Mouse (Mus musculus) CH12.LX (cell line): Measurements from ENCODE around the gene Camk2n1. TPM values are rescaled to one million over a fixed set of nuclear protein-coding genes. Genes with fewer than 3 reads are reported as not detected.

Experiments used
- DNase-seq: peaks from one replicate; pipeline ENCODE4 v3.0.0-alpha.2; 2013; ENCODE audit errors: extremely low read depth
- H3K27ac ChIP-seq: 2 replicates; pipeline ENCODE4 v1.5.1; 2012; ENCODE audit warnings: low read depth, mild to moderate bottlenecking, control low read depth, moderate library complexity; ENCODE audit not compliant: insufficient read depth
- H3K27me3 ChIP-seq: replicated peaks from 2 replicates; pipeline ENCODE3; 2012; ENCODE audit warnings: inconsistent platforms
- H3K36me3 ChIP-seq, 2 experiments: replicated peaks in 1 of 2; 2 replicates each; pipeline versions ENCODE3 to v1.6.1; 2012; ENCODE audit warnings: inconsistent platforms in 1 of 2, low read length in 1 of 2, mild to moderate bottlenecking in 1 of 2, mixed read lengths in 1 of 2, moderate library complexity in 1 of 2; ENCODE audit not compliant: control insufficient read depth in 1 of 2, insufficient read depth in 1 of 2
- H3K4me1 ChIP-seq, 2 experiments: 2 replicates each; pipeline ENCODE4 v1.6.1; 2012; ENCODE audit warnings: inconsistent platforms in 1 of 2, moderate library complexity in 1 of 2; ENCODE audit not compliant: insufficient read depth in 2 of 2, control insufficient read depth in 1 of 2
- H3K4me2 ChIP-seq: 2 replicates; pipeline ENCODE4 v1.6.1; 2012; ENCODE audit warnings: low read depth, mild to moderate bottlenecking, control low read depth; ENCODE audit not compliant: poor library complexity, insufficient read depth, severe bottlenecking
- H3K4me3 ChIP-seq, 3 experiments: fragments of 150-350 bp in 1 of 3; sonication (generic) in 1 of 3; replicated peaks in 1 of 3; 2 replicates each; pipeline versions ENCODE3 to v1.5.1; 2011 to 2012; ENCODE audit warnings: low read depth in 2 of 3, low read length in 2 of 3, mild to moderate bottlenecking in 2 of 3, moderate library complexity in 2 of 3, control low read depth in 1 of 3, improper control_type of control experiment in 1 of 3, inconsistent platforms in 1 of 3, mixed read lengths in 1 of 3; ENCODE audit not compliant: poor library complexity in 1 of 3
- H3K79me2 ChIP-seq: replicated peaks from 2 replicates; pipeline ENCODE4 v1.6.1; 2012; ENCODE audit warnings: mild to moderate bottlenecking, moderate library complexity; ENCODE audit not compliant: control insufficient read depth, poor library complexity, insufficient read depth, severe bottlenecking; ENCODE audit errors: extremely low read depth
- H3K9ac ChIP-seq: 2 replicates; pipeline ENCODE4 v1.6.1; 2012; ENCODE audit warnings: low read depth, mild to moderate bottlenecking, control low read depth, moderate library complexity; ENCODE audit not compliant: insufficient read depth
- H3K9me3 ChIP-seq: replicated peaks from 2 replicates; pipeline ENCODE3; 2012; ENCODE audit warnings: low read length, inconsistent platforms, mixed read lengths
- CTCF ChIP-seq, 2 experiments: IDR thresholded peaks in 1 of 2; conservative IDR thresholded peaks in 1 of 2; 2 replicates each; pipeline ENCODE4 v1.5.1; 2011 to 2012; ENCODE audit warnings: low read depth in 2 of 2, low read length in 2 of 2, improper control_type of control experiment in 1 of 2, inconsistent platforms in 1 of 2, mild to moderate bottlenecking in 1 of 2, moderate library complexity in 1 of 2
- E2F4 ChIP-seq: IDR thresholded peaks from 2 replicates; pipeline ENCODE4 v1.6.1; 2011; ENCODE audit warnings: low read depth, low read length, improper control_type of control experiment; ENCODE audit not compliant: insufficient replicate concordance
- ETS1 ChIP-seq: conservative IDR thresholded peaks from 2 replicates; pipeline ENCODE4 v1.6.1; 2012; ENCODE audit warnings: low read depth, mild to moderate bottlenecking, inconsistent platforms, low read length, improper control_type of control experiment, moderate library complexity
- HCFC1 ChIP-seq: IDR thresholded peaks from 2 replicates; pipeline ENCODE4 v1.6.1; 2012; ENCODE audit warnings: low read depth, mild to moderate bottlenecking, inconsistent platforms, low read length, improper control_type of control experiment
- IRF4 ChIP-seq: IDR thresholded peaks from 2 replicates; pipeline ENCODE4 v1.6.1; 2014; ENCODE audit warnings: low read depth, mild to moderate bottlenecking, inconsistent platforms, low read length, improper control_type of control experiment
- JUN ChIP-seq: IDR thresholded peaks from 2 replicates; pipeline ENCODE4 v1.6.1; 2011; ENCODE audit warnings: low read depth, mild to moderate bottlenecking, low read length, improper control_type of control experiment, moderate library complexity; ENCODE audit not compliant: insufficient read depth
- KAT2A ChIP-seq: IDR thresholded peaks from 2 replicates; pipeline ENCODE4 v1.6.1; 2012; ENCODE audit warnings: low read length, improper control_type of control experiment, inconsistent platforms; ENCODE audit not compliant: insufficient replicate concordance
- MAFK ChIP-seq: IDR thresholded peaks from 2 replicates; pipeline ENCODE4 v1.6.1; 2011; ENCODE audit warnings: low read length, improper control_type of control experiment; ENCODE audit not compliant: insufficient replicate concordance
- MAX ChIP-seq: IDR thresholded peaks from 2 replicates; pipeline ENCODE4 v1.6.1; 2011; ENCODE audit warnings: low read length, improper control_type of control experiment
- MAZ ChIP-seq: IDR thresholded peaks from 2 replicates; pipeline ENCODE4 v1.6.1; 2012; ENCODE audit warnings: low read depth, mild to moderate bottlenecking, inconsistent platforms, low read length, improper control_type of control experiment, moderate library complexity
- MEF2A ChIP-seq: IDR thresholded peaks from 2 replicates; pipeline ENCODE4 v1.6.1; 2014; ENCODE audit warnings: low read depth, mild to moderate bottlenecking, inconsistent platforms, low read length, improper control_type of control experiment, borderline replicate concordance
- MXI1 ChIP-seq: IDR thresholded peaks from 2 replicates; pipeline ENCODE4 v1.6.1; 2011; ENCODE audit warnings: mild to moderate bottlenecking, low read depth, low read length, improper control_type of control experiment
- NRF1 ChIP-seq: IDR thresholded peaks from 2 replicates; pipeline ENCODE4 v1.6.1; 2014; ENCODE audit warnings: low read depth, mild to moderate bottlenecking, inconsistent platforms, low read length, improper control_type of control experiment, moderate library complexity
- POLR2A ChIP-seq: IDR thresholded peaks from 2 replicates; pipeline ENCODE4 v1.6.1; 2011; ENCODE audit warnings: low read depth, mild to moderate bottlenecking, improper control_type of control experiment, low read length
- TBP ChIP-seq: conservative IDR thresholded peaks from 2 replicates; pipeline ENCODE4 v1.6.1; 2011; ENCODE audit warnings: low read depth, low read length, improper control_type of control experiment
- UBTF ChIP-seq: IDR thresholded peaks from 2 replicates; pipeline ENCODE4 v1.6.1; 2012; ENCODE audit warnings: low read depth, mild to moderate bottlenecking, inconsistent platforms, low read length, improper control_type of control experiment, moderate library complexity
- USF1 ChIP-seq: IDR thresholded peaks from 2 replicates; pipeline ENCODE4 v1.6.1; 2014; ENCODE audit warnings: low read depth, mild to moderate bottlenecking, inconsistent platforms, low read length, improper control_type of control experiment
- ZMIZ1 ChIP-seq: IDR thresholded peaks from 2 replicates; pipeline ENCODE4 v1.6.1; 2012; ENCODE audit warnings: low read depth, mild to moderate bottlenecking, inconsistent platforms, low read length, improper control_type of control experiment
- dilution Hi-C: fragments of 300-500 bp; cut with MboI; formaldehyde crosslinking; loops from 2 replicates; pipeline ENCODE4 v1.14.3; 2020; ENCODE audit warnings: low sequenced_read_pairs; ENCODE audit not compliant: extremely low pct_unique_long_range_greater_than_20kb, extremely low pct_ligation_motif_present
- in situ Hi-C: fragments of 300-500 bp; cut with MboI; formaldehyde crosslinking; loops from 3 replicates; pipeline ENCODE4 v1.14.3; 2019; ENCODE audit warnings: low sequenced_read_pairs, low pct_ligation_motif_present, low pct_unique_long_range_greater_than_20kb, mixed read lengths
- polyA plus RNA-seq: library from polyadenylated mRNA; unstranded; fragments of >175 nt; gene quantifications from 2 replicates; pipeline ENCODE4 v1.2.1, GENCODE M21; 2012; ENCODE audit warnings: low read depth; ENCODE audit not compliant: insufficient read length
- total RNA-seq, 2 experiments: library from RNA; depleted of rRNA; stranded (reverse); fragments of 300-350 nt in 1 of 2; fragments of >200 nt in 1 of 2; gene quantifications; 2 replicates each; pipeline ENCODE4 v1.2.3; 2012 to 2014

The Camk2n1 gene
- total and polyA plus RNA-seq, 3 experiments, result 0.13 TPM; not detected in 2

GRCm38 (mm10) chr4:138496746-138497520 lies 42.8 kb downstream of the Camk2n1 start:
- Histone ChIP-seq H3K4me1 (peaks cover 4% of the 10 kb centered on the region in 2 experiments; a peak in 3 of 4 replicates), H3K79me2 (no peaks in the 10 kb centered on the region), H3K27me3 (peaks cover 60% of the 10 kb centered on the region), H3K36me3 (no peaks in the 10 kb centered on the region), H3K9me3 (no peaks in the 10 kb centered on the region), H3K4me3 (no peak overlapping the region), H3K4me2 (no peak overlapping the region), H3K27ac (no peak overlapping the region), H3K9ac (no peak overlapping the region)
- TF ChIP-seq MAFK (no peak), POLR2A (no peak), CTCF (conservative IDR thresholded peaks at IDR 0.05 in 1 of 2, IDR thresholded peaks at IDR 0.05 in 1 of 2; ENCODE audit: low read depth in 2 of 2, low read length in 2 of 2) (0 out of 4 replicates have a peak, but pooled peaks of 1 of the 2 experiments have one; percentile 12), TBP (no peak), MXI1 (no peak), E2F4 (no peak)
- in situ Hi-C loops (no loop called here), dilution Hi-C loops (no loop called here)
- no peak for DNase-seq

GRCm38 (mm10) chr4:138499856-138500645 lies 45.9 kb downstream of the Camk2n1 start:
- Histone ChIP-seq H3K27ac (no peak overlapping the region), H3K36me3 (no peaks in the 10 kb centered on the region), H3K4me1 (no peaks in the 10 kb centered on the region), H3K9ac (no peak overlapping the region), H3K4me2 (no peak overlapping the region), H3K27me3 (peaks cover 44% of the 10 kb centered on the region), H3K79me2 (no peaks in the 10 kb centered on the region), H3K9me3 (no peaks in the 10 kb centered on the region), H3K4me3 (no peak overlapping the region)
- no peak for DNase-seq
- in situ Hi-C loops (no loop called here), dilution Hi-C loops (no loop called here)
- TF ChIP-seq TBP (no peak), USF1 (no peak), MAX (no peak), JUN (no peak), MEF2A (no peak), UBTF (no peak), ZMIZ1 (no peak), MAZ (no peak), KAT2A (no peak), ETS1 (no peak), IRF4 (no peak), HCFC1 (no peak), NRF1 (no peak), CTCF (conservative IDR thresholded peaks at IDR 0.05 in 1 of 2, IDR thresholded peaks at IDR 0.05 in 1 of 2; ENCODE audit: low read depth in 2 of 2, low read length in 2 of 2) (no peak)
